8 mouse cellular contexts compared by ENCODE assay signal in genomic region chr4:40851763-40852248, GRCm38 (mm10). TPM values are rescaled to one million over a fixed set of nuclear protein-coding genes. Genes with fewer than 3 reads are reported as not detected.
DNase-seq lines count a peak whose midpoint lies in the region; ATAC-seq lines count a peak whose summit lies in the region.

No protein-coding gene starts in this region.

- 7% methylated on average over 4 of the region's 4 CpGs for WGBS in heart, embryonic 12.5 days
- 31% methylated on average over 4 of the region's 4 CpGs for WGBS in intestine, embryonic 14.5 days
- WGBS in midbrain, embryonic 16.5 days: 58% methylated on average over 4 of the region's 4 CpGs

- peak overlapping the region; percentile 67 for H3K4me3 ChIP-seq in heart, embryonic 12.5 days
- peak overlapping the region; percentile 72 for H3K4me3 ChIP-seq in intestine, embryonic 14.5 days (ENCODE audit: low read depth, low read length)
- H3K4me3 ChIP-seq in midbrain, embryonic 16.5 days (ENCODE audit: low read depth, low read length): no peak overlapping the region; the same call in 1 of the 2 replicates

- peak overlapping the region; percentile 86 for H3K9ac ChIP-seq in heart, embryonic 12.5 days
- H3K9ac ChIP-seq in intestine, embryonic 14.5 days (ENCODE audit: low read length): peak overlapping the region; percentile 86
- H3K9ac ChIP-seq in midbrain, embryonic 16.5 days (ENCODE audit: low read depth, low read length): no peak overlapping the region

- H3K27me3 ChIP-seq in heart, embryonic 12.5 days (replicated peaks): no peaks in the 10 kb centered on the region
- H3K27me3 ChIP-seq in intestine, embryonic 14.5 days (replicated peaks; ENCODE audit: control insufficient read depth, insufficient read depth, low read length): no peaks in the 10 kb centered on the region
- H3K27me3 ChIP-seq in midbrain, embryonic 16.5 days (ENCODE audit: control insufficient read depth, insufficient read depth, low read depth, low read length): no peaks in the 10 kb centered on the region

- no peak for ATAC-seq in heart, embryonic 12.5 days (ENCODE audit: insufficient number of reproducible peaks, low FRiP score)
- ATAC-seq in intestine, embryonic 14.5 days (replicated peaks; ENCODE audit: low FRiP score, low TSS enrichment, low read depth): no peak
- ATAC-seq in midbrain, embryonic 16.5 days: no peak

- H3K36me3 ChIP-seq in heart, embryonic 12.5 days: no peaks in the 10 kb centered on the region
- no peaks in the 10 kb centered on the region for H3K36me3 ChIP-seq in intestine, embryonic 14.5 days (ENCODE audit: control insufficient read depth, insufficient read depth, low read length)
- no peaks in the 10 kb centered on the region for H3K36me3 ChIP-seq in midbrain, embryonic 16.5 days (ENCODE audit: control insufficient read depth, insufficient read depth, low read length)

- no peaks in the 10 kb centered on the region for H3K9me3 ChIP-seq in heart, embryonic 12.5 days (replicated peaks)
- H3K9me3 ChIP-seq in intestine, embryonic 14.5 days (ENCODE audit: control insufficient read depth, low read length): no peaks in the 10 kb centered on the region
- H3K9me3 ChIP-seq in midbrain, embryonic 16.5 days (replicated peaks; ENCODE audit: control insufficient read depth, low read length, poor library complexity, severe bottlenecking): no peaks in the 10 kb centered on the region

- no peak for DNase-seq in heart, postnatal 4 days
- DNase-seq in c-Kit-positive CD71-positive TER-119-negative erythroid progenitor cells, embryonic 14.5 days (ENCODE audit: low read depth): peak; percentile 37
- DNase-seq in intestine, embryonic 14.5 days (ENCODE audit: low spot score): no peak
- DNase-seq in urinary bladder, postnatal 4 days (ENCODE audit: low spot score in 2 of 2): no peak
- no peak for DNase-seq in cerebellum, adult 8-10 months
- DNase-seq in thymus, postnatal 4 days: no peak

- H3K27ac ChIP-seq in heart, embryonic 12.5 days (ENCODE audit: poor library complexity, severe bottlenecking): peak overlapping the region; percentile 90
- H3K27ac ChIP-seq in intestine, embryonic 14.5 days (ENCODE audit: low read depth): peak overlapping the region; percentile 91
- no peak overlapping the region for H3K27ac ChIP-seq in midbrain, embryonic 16.5 days (ENCODE audit: low read length)

- H3K4me1 ChIP-seq in heart, embryonic 12.5 days (replicated peaks): peaks cover 55% of the 10 kb centered on the region
- peaks cover 43% of the 10 kb centered on the region for H3K4me1 ChIP-seq in intestine, embryonic 14.5 days (replicated peaks; ENCODE audit: control insufficient read depth, insufficient read depth, low read length)
- peaks cover 31% of the 10 kb centered on the region for H3K4me1 ChIP-seq in midbrain, embryonic 16.5 days (ENCODE audit: control insufficient read depth, insufficient read depth, low read length)

- peak overlapping the region; percentile 83 for H3K4me2 ChIP-seq in heart, embryonic 12.5 days
- H3K4me2 ChIP-seq in intestine, embryonic 14.5 days (ENCODE audit: low read length): peak overlapping the region; percentile 86
- peak overlapping the region; percentile 74 for H3K4me2 ChIP-seq in midbrain, embryonic 16.5 days (ENCODE audit: low read length)

RNA-seq across cellular contexts. Expression of gene B4galt1, which starts 2.0 kb away (rescaled TPM):
- 56.5 and 58.0 TPM in 2 replicates for polyA plus RNA-seq in heart, embryonic 12.5 days (2016; fragmentation: Nextera tagmentation; extraction: Ambion mirVana)
- 10 to 100 TPM; 92.2 to 93.6 TPM for total RNA-seq in heart, postnatal 4 days (2021)
- 36.7 and 37.9 TPM in 2 replicates for polyA plus RNA-seq in intestine, embryonic 14.5 days (2014; fragmentation: Nextera tagmentation; extraction: Ambion mirVana)
- 5.8 and 6.4 TPM in 2 replicates for polyA plus RNA-seq in midbrain, embryonic 16.5 days (2015; fragmentation: Nextera tagmentation; extraction: Ambion mirVana)
